Mouse (Mus musculus) hindbrain, embryonic 11.5 days (tissue): ENCODE data around the gene Dnajc19. TPM values are rescaled to one million over a fixed set of nuclear protein-coding genes. Genes with fewer than 3 reads are reported as not detected.
A peak's percentile ranks its signal among the peaks of the same experiment; 100 is the strongest.

Experiments
- ATAC-seq: fragments of 200-750 bp; cut with Nextera tagmentation; 2 replicates; pipeline ENCODE4 v1.8.0; 2017; ENCODE audit warnings: mild to moderate bottlenecking, moderate TSS enrichment, moderate library complexity; ENCODE audit not compliant: low FRiP score
- DNase-seq: peaks from one replicate; pipeline ENCODE4 v3.0.0-alpha.2; 2015; ENCODE audit warnings: low spot score
- H3K27ac ChIP-seq: fragments of 300-500 bp; sonication (generic); 2 replicates; pipeline ENCODE4 v1.5.1; 2014; ENCODE audit warnings: mild to moderate bottlenecking, low read depth, low read length
- H3K27me3 ChIP-seq: fragments of 300-500 bp; sonication (generic); 2 replicates; pipeline ENCODE4 v1.6.1; 2014; ENCODE audit warnings: mild to moderate bottlenecking, low read length, moderate library complexity, mixed read lengths; ENCODE audit not compliant: control insufficient read depth, insufficient read depth
- H3K36me3 ChIP-seq: fragments of 300-500 bp; sonication (generic); 2 replicates; pipeline ENCODE4 v1.6.1; 2014; ENCODE audit warnings: mild to moderate bottlenecking, low read length, moderate library complexity, mixed read lengths; ENCODE audit not compliant: control insufficient read depth, insufficient read depth
- H3K4me1 ChIP-seq: fragments of 300-500 bp; sonication (generic); replicated peaks from 2 replicates; pipeline ENCODE4 v1.6.1; 2014; ENCODE audit warnings: low read length, mixed read lengths; ENCODE audit not compliant: control insufficient read depth, insufficient read depth
- H3K4me2 ChIP-seq: fragments of 300-500 bp; sonication (generic); replicated peaks from 2 replicates; pipeline ENCODE4 v1.6.1; 2014; ENCODE audit warnings: mild to moderate bottlenecking, low read depth, low read length
- H3K4me3 ChIP-seq: fragments of 300-500 bp; sonication (generic); 2 replicates; pipeline ENCODE4 v1.5.1; 2014; ENCODE audit warnings: low read depth, low read length
- H3K9ac ChIP-seq: fragments of 300-500 bp; sonication (generic); 2 replicates; pipeline ENCODE4 v1.6.1; 2014; ENCODE audit warnings: low read depth, low read length
- H3K9me3 ChIP-seq: fragments of 300-500 bp; sonication (generic); 2 replicates; pipeline ENCODE4 v1.6.1; 2016; ENCODE audit warnings: low read length; ENCODE audit not compliant: control insufficient read depth
- WGBS: fragments of 180-500 bp; shearing (Covaris S2); extraction: QIAGEN DNeasy Blood & Tissue Kit; methylation state at CpG from one replicate; pipeline ENCODE4 v1.1.7; 2014; 5-methylcytosine and 5-hydroxymethylcytosine counted together
- polyA plus RNA-seq: library from polyadenylated mRNA; unstranded; fragments of >200 nt; fragmentation: Nextera tagmentation; extraction: Ambion mirVana; gene quantifications from 2 replicates; pipeline ENCODE4 v1.2.1, GENCODE M21; 2014

The Dnajc19 gene
- polyA plus RNA-seq, 1 experiment from 2014 or later: 159 TPM

DNA sequence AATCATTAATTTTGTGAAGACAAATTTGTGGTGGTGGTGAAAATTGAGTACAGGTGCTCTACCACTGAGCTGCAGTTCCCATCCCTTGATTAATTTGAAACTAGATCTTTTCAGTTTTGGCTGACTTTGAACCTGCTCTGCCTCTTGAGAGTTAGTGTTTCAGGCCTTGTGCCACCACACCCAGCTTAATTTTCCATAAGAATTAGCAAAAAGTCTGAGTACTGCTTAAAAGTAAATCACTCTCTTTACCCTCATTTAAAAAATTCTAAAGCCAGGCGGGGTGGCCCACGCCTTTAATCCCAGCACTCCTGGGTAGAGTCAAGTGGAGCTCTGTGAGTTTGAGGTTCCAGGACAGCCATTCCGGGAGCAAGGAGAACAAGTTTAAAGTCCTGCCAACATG, 45.4 kb downstream of the Dnajc19 start:
- Histone ChIP-seq H3K9ac (no peak overlapping the region), H3K27me3 (no peaks in the 10 kb centered on the region), H3K9me3 (no peaks in the 10 kb centered on the region), H3K4me3 (no peak overlapping the region), H3K4me2 (no peak overlapping the region), H3K36me3 (no peaks in the 10 kb centered on the region), H3K4me1 (no peaks in the 10 kb centered on the region), H3K27ac (no peak overlapping the region)
- ATAC-seq: no peak
- WGBS: 90% methylated on average over 3 of the region's 3 CpGs
- DNase-seq: no peak

DNA sequence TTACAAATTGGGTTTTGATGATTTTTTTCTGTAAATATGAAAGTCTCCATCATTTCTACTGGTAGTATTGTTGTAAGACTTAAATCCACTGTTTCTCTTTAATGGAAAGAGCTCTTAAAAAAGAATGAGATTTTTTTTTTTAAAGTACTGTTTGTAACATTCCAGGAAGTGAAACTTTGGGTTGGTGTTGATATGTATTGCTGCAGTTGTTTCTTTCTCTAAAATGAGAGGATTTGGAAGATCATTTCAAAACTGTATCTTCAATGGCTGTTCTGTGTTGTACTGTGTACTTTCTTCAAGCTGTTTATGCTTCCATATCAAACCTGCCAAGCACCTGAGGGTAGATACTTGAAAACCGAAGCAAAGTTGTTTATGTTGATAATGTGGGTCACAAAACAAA, 46.3 kb downstream of the Dnajc19 start:
- Histone ChIP-seq H3K4me3 (no peak overlapping the region), H3K27me3 (no peaks in the 10 kb centered on the region), H3K9me3 (no peaks in the 10 kb centered on the region), H3K4me2 (no peak overlapping the region), H3K27ac (no peak overlapping the region), H3K9ac (no peak overlapping the region), H3K4me1 (no peaks in the 10 kb centered on the region), H3K36me3 (no peaks in the 10 kb centered on the region)
- 83% methylated on average over 1 of the region's 1 CpGs for WGBS
- DNase-seq (no peak), ATAC-seq (no peak)

DNA sequence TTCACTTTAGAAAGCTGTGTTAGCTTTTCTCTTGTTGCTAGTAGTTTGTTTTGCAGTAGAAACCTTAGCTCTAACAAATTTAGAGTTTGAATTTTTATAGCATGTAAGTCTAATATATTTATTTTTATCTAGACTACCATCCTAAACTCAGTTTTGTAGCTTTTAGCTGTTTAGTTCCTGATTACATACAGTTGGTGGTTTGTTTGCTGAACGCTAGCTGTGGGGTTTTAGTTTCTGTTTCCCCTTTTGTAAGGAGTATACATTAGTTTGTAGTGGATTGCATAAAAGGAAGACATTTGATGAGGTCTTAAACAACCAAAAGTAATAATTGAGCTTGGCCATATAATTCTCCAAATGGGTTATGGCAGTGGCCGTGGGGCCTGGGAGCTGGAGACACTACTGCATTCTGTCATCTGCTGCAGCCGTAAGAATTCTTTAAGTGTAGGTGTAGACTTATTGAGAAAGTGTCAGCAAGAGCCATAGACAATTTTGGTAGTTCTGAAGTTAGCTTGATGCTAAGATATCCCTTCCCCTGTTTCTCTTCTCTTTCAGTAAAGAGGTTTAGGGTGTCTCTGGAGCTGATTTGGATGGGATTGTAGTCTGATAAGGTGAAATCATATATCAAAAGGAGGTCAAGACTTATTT, 47.3 kb downstream of the Dnajc19 start:
- no peaks in the 10 kb centered on the region for H3K4me1 ChIP-seq
- no peaks in the 10 kb centered on the region for H3K9me3 ChIP-seq
- H3K4me2 ChIP-seq: no peak overlapping the region
- H3K27me3 ChIP-seq: no peaks in the 10 kb centered on the region
- H3K9ac ChIP-seq: no peak overlapping the region
- ATAC-seq: no peak
- 92% methylated on average over 3 of the region's 3 CpGs for WGBS
- no peaks in the 10 kb centered on the region for H3K36me3 ChIP-seq
- H3K27ac ChIP-seq: no peak overlapping the region
- DNase-seq: no peak
- no peak overlapping the region for H3K4me3 ChIP-seq

DNA sequence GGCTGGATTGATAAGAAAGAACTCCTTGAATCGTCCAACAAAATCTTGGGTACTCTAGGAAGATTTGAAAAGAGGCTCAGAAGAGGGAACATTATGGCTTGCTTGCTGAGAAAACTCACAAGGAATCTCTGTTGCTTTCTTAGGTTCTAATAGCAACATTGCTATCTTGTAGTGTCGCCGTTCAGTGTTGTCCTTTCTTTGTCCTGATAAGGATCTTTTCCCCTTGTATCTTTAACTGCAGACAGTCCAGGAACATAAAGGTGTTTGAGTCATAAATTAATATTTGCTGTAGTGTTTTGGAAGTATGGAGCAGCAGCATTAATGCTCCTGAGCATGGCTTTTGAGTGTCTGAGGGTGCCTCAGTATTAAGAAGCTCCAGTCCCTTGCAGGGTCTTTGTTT, 50.5 kb downstream of the Dnajc19 start:
- ATAC-seq (no peak), DNase-seq (no peak)
- no peaks in the 10 kb centered on the region for H3K27me3 ChIP-seq
- H3K4me2 ChIP-seq: no peak overlapping the region
- H3K4me3 ChIP-seq: no peak overlapping the region
- H3K36me3 ChIP-seq: no peaks in the 10 kb centered on the region
- H3K4me1 ChIP-seq: no peaks in the 10 kb centered on the region
- no peak overlapping the region for H3K27ac ChIP-seq
- 90% methylated on average over 3 of the region's 3 CpGs for WGBS
- no peaks in the 10 kb centered on the region for H3K9me3 ChIP-seq
- H3K9ac ChIP-seq: no peak overlapping the region

DNA sequence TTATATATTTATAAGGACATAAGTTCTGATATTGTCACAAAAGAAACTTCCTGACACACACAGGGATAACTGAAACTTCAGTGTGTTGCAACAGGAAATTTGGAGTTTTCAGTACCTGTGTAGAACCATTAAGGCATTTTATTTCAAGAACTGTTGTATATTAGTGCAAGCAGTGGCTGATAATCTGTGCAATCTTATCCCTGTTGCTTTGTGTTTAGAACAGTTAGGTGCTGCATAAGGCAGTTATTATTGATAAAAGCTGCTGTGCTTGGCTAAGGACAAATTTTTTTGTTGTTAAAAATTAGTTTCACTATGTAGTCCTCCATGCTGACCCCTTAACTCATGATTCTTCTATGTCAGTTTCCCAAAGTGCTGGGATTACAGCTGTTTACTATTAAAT, 52.2 kb downstream of the Dnajc19 start:
- Histone ChIP-seq H3K27ac (no peak overlapping the region), H3K27me3 (no peaks in the 10 kb centered on the region), H3K9me3 (no peaks in the 10 kb centered on the region), H3K9ac (no peak overlapping the region), H3K36me3 (no peaks in the 10 kb centered on the region), H3K4me1 (no peaks in the 10 kb centered on the region), H3K4me3 (no peak overlapping the region), H3K4me2 (no peak overlapping the region)
- no peak for DNase-seq
- no peak for ATAC-seq

DNA sequence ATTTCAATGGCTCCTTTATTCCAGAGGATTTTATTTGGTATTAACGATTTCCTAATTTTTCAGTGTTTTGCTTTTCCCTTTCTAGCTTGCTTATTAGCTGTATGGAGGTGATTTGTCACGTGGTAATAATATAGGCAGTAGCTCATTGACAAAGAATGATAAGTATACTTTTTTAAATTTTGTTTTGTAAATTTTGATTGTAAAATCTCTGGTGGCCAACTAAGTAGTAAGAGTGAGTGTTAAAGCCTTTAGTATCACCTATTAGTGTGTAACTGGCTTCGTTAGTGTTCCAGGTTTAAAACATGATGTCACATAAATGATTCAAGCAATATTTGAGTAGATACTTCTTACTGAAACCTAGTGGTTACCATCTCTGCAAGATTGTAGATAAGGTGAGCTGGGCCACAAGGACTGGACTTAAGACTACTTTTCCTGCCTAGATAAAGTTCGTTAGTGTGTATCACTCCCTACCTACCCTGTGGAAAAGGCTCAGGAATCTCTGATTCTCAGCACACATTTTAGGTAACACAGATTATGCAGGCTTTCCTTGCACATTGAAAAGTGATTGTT, 59.8 kb downstream of the Dnajc19 start:
- peak overlapping the region; percentile 98 for H3K4me3 ChIP-seq
- ATAC-seq (no peak), DNase-seq (no peak)
- H3K27ac ChIP-seq: no peak overlapping the region
- H3K27me3 ChIP-seq: no peaks in the 10 kb centered on the region
- 67% methylated on average over 4 of the region's 4 CpGs for WGBS
- H3K4me1 ChIP-seq: no peaks in the 10 kb centered on the region
- no peaks in the 10 kb centered on the region for H3K9me3 ChIP-seq
- H3K4me2 ChIP-seq: peak overlapping the region; percentile 78
- no peaks in the 10 kb centered on the region for H3K36me3 ChIP-seq
- no peak overlapping the region for H3K9ac ChIP-seq

DNA sequence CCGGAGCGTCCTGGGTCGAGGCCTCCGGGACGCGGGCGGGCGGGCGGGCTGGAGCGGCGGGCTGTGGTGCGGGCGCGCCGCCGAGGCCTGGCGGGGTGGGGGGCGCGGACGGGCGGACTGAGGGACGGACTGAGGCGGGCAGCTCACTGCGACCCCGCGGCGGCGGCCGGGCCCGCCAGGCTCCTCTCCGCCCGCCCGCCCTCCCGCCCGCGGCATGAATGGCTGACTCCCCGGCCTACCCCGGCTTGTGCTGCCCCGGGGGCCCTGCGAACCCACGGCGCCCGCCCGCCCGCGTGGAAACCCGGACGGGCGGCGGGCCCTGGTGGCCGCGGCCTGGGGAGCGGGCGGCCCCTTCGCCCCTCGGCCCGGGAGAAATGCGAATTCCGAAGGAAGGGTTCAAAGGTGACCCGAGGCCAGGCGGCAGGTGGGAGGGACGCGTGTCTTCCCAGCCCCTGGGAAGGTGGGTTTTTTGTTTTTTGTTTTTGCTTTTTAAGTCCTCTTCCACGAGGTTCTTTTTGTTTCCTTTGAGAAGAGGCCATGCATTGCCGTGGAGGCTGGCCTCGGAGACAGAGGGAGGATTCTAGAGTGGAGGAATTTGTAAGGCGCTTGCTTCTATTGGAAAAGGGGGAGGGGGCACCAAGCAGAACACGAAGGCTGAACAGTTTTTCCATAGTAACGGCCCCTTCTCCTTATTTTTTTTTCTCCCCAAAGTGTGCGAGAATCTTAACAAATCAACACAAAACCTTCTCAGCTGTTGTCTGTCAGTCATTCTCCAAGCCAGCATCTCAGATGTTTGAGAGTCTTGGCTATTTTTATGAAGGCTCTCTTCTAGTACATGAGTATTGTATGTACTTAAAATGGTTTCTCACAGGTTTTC, 60.5 kb downstream of the Dnajc19 start:
- Histone ChIP-seq H3K4me1 (no peaks in the 10 kb centered on the region), H3K4me2 (peak overlapping the region; percentile 78), H3K9ac (peak overlapping the region; percentile 98), H3K27ac (peak overlapping the region; percentile 92), H3K27me3 (no peaks in the 10 kb centered on the region), H3K9me3 (no peaks in the 10 kb centered on the region), H3K36me3 (no peaks in the 10 kb centered on the region), H3K4me3 (peak overlapping the region; percentile 98)
- DNase-seq (peak; percentile 59), ATAC-seq (peak; percentile 72; the same call in 1 of the 2 replicates)
- WGBS: under 1% methylated on average over 60 of the region's 70 CpGs

DNA sequence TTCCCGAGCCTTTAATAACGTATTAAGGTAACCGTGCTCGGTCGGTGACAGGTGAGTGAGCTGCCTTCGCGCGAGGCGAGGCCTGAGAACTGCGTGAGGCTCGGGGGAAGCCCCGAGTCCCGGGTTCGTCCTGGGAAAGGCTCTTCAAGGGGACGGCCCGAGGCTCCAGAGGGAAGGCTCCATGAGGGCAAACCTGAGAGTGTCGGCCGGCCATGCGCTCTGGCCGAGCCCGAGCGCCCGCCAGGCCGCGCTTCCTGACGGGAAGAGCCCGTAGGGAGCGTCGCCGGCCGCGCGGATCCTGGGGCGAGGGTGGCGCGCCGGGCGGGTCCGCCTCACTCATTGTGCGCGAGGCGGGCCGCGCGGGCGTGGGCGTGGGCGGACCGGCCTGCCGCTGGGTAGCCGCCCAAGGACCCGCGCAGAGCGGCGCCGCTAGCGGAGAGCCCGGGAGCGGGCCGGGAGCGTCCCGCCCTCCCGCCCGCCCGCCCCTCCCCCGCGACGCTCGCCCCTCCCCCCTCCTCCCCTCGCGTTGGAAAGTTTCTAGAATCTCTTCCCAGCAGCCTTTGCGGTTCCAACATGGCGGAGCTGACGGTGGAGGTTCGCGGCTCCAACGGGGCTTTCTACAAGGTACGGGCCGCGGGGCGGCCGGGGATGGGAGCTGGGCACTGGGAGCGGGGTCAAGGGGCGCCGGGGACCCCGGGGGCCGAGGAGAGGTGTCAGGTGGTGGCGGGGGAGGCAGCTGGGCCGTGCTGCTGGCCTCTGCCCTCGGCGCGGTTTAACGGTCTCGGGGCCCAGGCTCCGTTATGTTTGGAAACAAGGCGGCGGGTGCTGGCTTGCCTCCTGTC, 61.4 kb downstream of the Dnajc19 start, which contains the start of gene Fxr1:
Gene Fxr1, plus strand, starts transcription at position 404 of the 842 bp plus-strand sequence.
- peak; percentile 96 for ATAC-seq
- Histone ChIP-seq H3K4me3 (peak within 1 kb of the TSS; percentile 98), H3K27ac (peak within 1 kb of the TSS; percentile 92), H3K9me3 (no peaks in the 10 kb centered on the region), H3K4me1 (no peaks in the 10 kb centered on the region), H3K9ac (peak within 1 kb of the TSS; percentile 98), H3K27me3 (no peaks in the 10 kb centered on the region), H3K36me3 (no peaks in the 10 kb centered on the region), H3K4me2 (peak within 1 kb of the TSS; percentile 78)
- 1% methylated on average over 45 of the region's 97 CpGs for WGBS
- peak; percentile 90 for DNase-seq
